Mouse (Mus musculus) embryonic facial prominence, embryonic 11.5 days (tissue): ENCODE data around the gene Samd15. TPM values are rescaled to one million over a fixed set of nuclear protein-coding genes. Genes with fewer than 3 reads are reported as not detected.
A peak's percentile ranks its signal among the peaks of the same experiment; 100 is the strongest.
"Not testable (repeated sequence)": the region's sequence is repeated elsewhere in the genome, so short reads cannot be mapped to it uniquely, and the experiment has no call there.

Experiments used
- ATAC-seq: fragments of 200-750 bp; cut with Nextera tagmentation; replicated peaks from 2 replicates; pipeline ENCODE4 v1.8.0; 2017; ENCODE audit warnings: low read depth; ENCODE audit not compliant: insufficient number of reproducible peaks, low FRiP score, low TSS enrichment
- DNase-seq: peaks from one replicate; pipeline ENCODE4 v3.0.0-alpha.2; 2015; ENCODE audit warnings: low spot score
- H3K27ac ChIP-seq: fragments of 300-500 bp; sonication (generic); replicated peaks from 2 replicates; pipeline ENCODE4 v1.5.1; 2014; ENCODE audit warnings: mild to moderate bottlenecking, low read depth, low read length, control low read depth
- H3K27me3 ChIP-seq: fragments of 300-500 bp; sonication (generic); 2 replicates; pipeline ENCODE4 v1.6.1; 2014; ENCODE audit warnings: mild to moderate bottlenecking, low read length, moderate library complexity, mixed read lengths; ENCODE audit not compliant: control insufficient read depth, insufficient read depth
- H3K36me3 ChIP-seq: fragments of 300-500 bp; sonication (generic); replicated peaks from 2 replicates; pipeline ENCODE4 v1.6.1; 2014; ENCODE audit warnings: low read depth, mild to moderate bottlenecking, low read length, moderate library complexity, mixed read lengths; ENCODE audit not compliant: control insufficient read depth, insufficient read depth
- H3K4me1 ChIP-seq: fragments of 300-500 bp; sonication (generic); 2 replicates; pipeline ENCODE4 v1.6.1; 2014; ENCODE audit warnings: low read length, mixed read lengths; ENCODE audit not compliant: control insufficient read depth, insufficient read depth
- H3K4me2 ChIP-seq: fragments of 300-500 bp; sonication (generic); 2 replicates; pipeline ENCODE4 v1.6.1; 2014; ENCODE audit warnings: low read depth, mild to moderate bottlenecking, control low read depth, low read length, moderate library complexity
- H3K4me3 ChIP-seq: fragments of 300-500 bp; sonication (generic); 2 replicates; pipeline ENCODE4 v1.5.1; 2014; ENCODE audit warnings: low read depth, low read length, control low read depth
- H3K9ac ChIP-seq: fragments of 300-500 bp; sonication (generic); replicated peaks from 2 replicates; pipeline ENCODE4 v1.6.1; 2014; ENCODE audit warnings: mild to moderate bottlenecking, control low read depth, low read length
- H3K9me3 ChIP-seq: fragments of 300-500 bp; sonication (generic); replicated peaks from 2 replicates; pipeline ENCODE4 v1.6.1; 2016; ENCODE audit warnings: mild to moderate bottlenecking, low read length, inconsistent platforms, mixed read lengths; ENCODE audit not compliant: control insufficient read depth
- WGBS: fragments of 180-500 bp; shearing (Covaris S2); extraction: QIAGEN DNeasy Blood & Tissue Kit; methylation state at CpG from one replicate; pipeline ENCODE4 v1.1.7; 2014; 5-methylcytosine and 5-hydroxymethylcytosine counted together
- polyA plus RNA-seq: library from polyadenylated mRNA; unstranded; fragments of >200 nt; fragmentation: Nextera tagmentation; extraction: Ambion mirVana; gene quantifications from 2 replicates; pipeline ENCODE4 v1.2.1, GENCODE M21; 2014

The Samd15 gene
- 0.81 and 1.4 TPM in 2 replicates for polyA plus RNA-seq

- ATAC-seq (no peak; the same call in 1 of the 2 replicates), DNase-seq (peak; percentile 46)
- H3K4me3 ChIP-seq, result peak within 1 kb of the TSS; percentile 76
- H3K9ac ChIP-seq, result peak within 1 kb of the TSS; percentile 84
- H3K36me3 ChIP-seq, result no peaks in the 10 kb centered on the region
- H3K27ac ChIP-seq, result peak within 1 kb of the TSS; percentile 44; the same call in 1 of the 2 replicates
- no peaks in the 10 kb centered on the region for H3K4me1 ChIP-seq
- no peaks in the 10 kb centered on the region for H3K27me3 ChIP-seq
- under 1% methylated on average over 36 of the region's 38 CpGs for WGBS
- H3K4me2 ChIP-seq, result peak within 1 kb of the TSS; percentile 91
- H3K9me3 ChIP-seq, result no peaks in the 10 kb centered on the region
Observed at GRCm38 (mm10) chr12:87199206-87199972, at the start of gene Samd15. TSS of gene Samd15 (plus strand) at chr12:87199723.

- H3K9me3 ChIP-seq, H3K4me3 ChIP-seq, H3K9ac ChIP-seq, DNase-seq, H3K4me2 ChIP-seq, H3K27me3 ChIP-seq, ATAC-seq, H3K27ac ChIP-seq, H3K36me3 ChIP-seq, H3K4me1 ChIP-seq: not testable (repeated sequence)
- WGBS, result 91% methylated on average over 4 of the region's 4 CpGs
Observed at GRCm38 (mm10) chr12:87154448-87154847, 45.1 kb upstream of the Samd15 start.

- Histone ChIP-seq H3K9ac (no peak overlapping the region), H3K27me3 (no peaks in the 10 kb centered on the region), H3K4me1 (no peaks in the 10 kb centered on the region), H3K4me2 (no peak overlapping the region), H3K27ac (no peak overlapping the region), H3K4me3 (no peak overlapping the region), H3K36me3 (no peaks in the 10 kb centered on the region), H3K9me3 (no peaks in the 10 kb centered on the region)
- DNase-seq, result no peak
- no peak for ATAC-seq
- 44% methylated on average over 4 of the region's 4 CpGs for WGBS
Observed at GRCm38 (mm10) chr12:87157361-87157760, 42.2 kb upstream of the Samd15 start.

GRCm38 (mm10) chr12:87158099-87158498 is 41.4 kb upstream of the Samd15 start:
- WGBS, result 69% methylated on average over 7 of the region's 7 CpGs
- Histone ChIP-seq H3K9ac (no peak overlapping the region), H3K27ac (no peak overlapping the region), H3K9me3 (no peaks in the 10 kb centered on the region), H3K4me1 (no peaks in the 10 kb centered on the region), H3K4me2 (no peak overlapping the region), H3K4me3 (no peak overlapping the region), H3K27me3 (no peaks in the 10 kb centered on the region), H3K36me3 (no peaks in the 10 kb centered on the region)
- ATAC-seq, result no peak
- no peak for DNase-seq

- ATAC-seq, result no peak
- WGBS, result 88% methylated on average over 1 of the region's 1 CpGs
Observed at GRCm38 (mm10) chr12:87160310-87160709, 39.2 kb upstream of the Samd15 start.

GRCm38 (mm10) chr12:87160815-87161214 is 38.7 kb upstream of the Samd15 start:
- Histone ChIP-seq H3K4me3 (no peak overlapping the region), H3K4me2 (no peak overlapping the region), H3K27me3 (no peaks in the 10 kb centered on the region), H3K4me1 (no peaks in the 10 kb centered on the region), H3K9ac (no peak overlapping the region), H3K27ac (no peak overlapping the region), H3K9me3 (no peaks in the 10 kb centered on the region), H3K36me3 (no peaks in the 10 kb centered on the region)
- 94% methylated on average over 5 of the region's 5 CpGs for WGBS
- ATAC-seq (no peak), DNase-seq (no peak)

More at GRCm38 (mm10) chr12:87160310-87160709, 39.2 kb upstream of the Samd15 start:
- no peaks in the 10 kb centered on the region for H3K4me1 ChIP-seq
- no peak overlapping the region for H3K9ac ChIP-seq
- no peak overlapping the region for H3K4me2 ChIP-seq
- H3K36me3 ChIP-seq, result no peaks in the 10 kb centered on the region
- no peak overlapping the region for H3K27ac ChIP-seq
- H3K27me3 ChIP-seq, result no peaks in the 10 kb centered on the region
- no peak for DNase-seq
- no peaks in the 10 kb centered on the region for H3K9me3 ChIP-seq
- H3K4me3 ChIP-seq, result no peak overlapping the region

- Histone ChIP-seq H3K27me3 (no peaks in the 10 kb centered on the region), H3K27ac (peak overlapping the region; percentile 60; the same call in 1 of the 2 replicates), H3K9ac (no peak overlapping the region), H3K4me3 (no peak overlapping the region), H3K9me3 (no peaks in the 10 kb centered on the region), H3K4me2 (no peak overlapping the region), H3K4me1 (no peaks in the 10 kb centered on the region), H3K36me3 (no peaks in the 10 kb centered on the region)
- 49% methylated on average over 4 of the region's 4 CpGs for WGBS
- DNase-seq (peak; percentile 83), ATAC-seq (peak; percentile 71; the same call in 1 of the 2 replicates)
Observed at GRCm38 (mm10) chr12:87175194-87175946, 24.2 kb upstream of the Samd15 start.

GRCm38 (mm10) chr12:87177631-87178030 is 21.9 kb upstream of the Samd15 start:
- no peak for DNase-seq
- WGBS, result 92% methylated on average over 4 of the region's 4 CpGs
- H3K27ac ChIP-seq, result no peak overlapping the region
- no peaks in the 10 kb centered on the region for H3K27me3 ChIP-seq
- no peaks in the 10 kb centered on the region for H3K36me3 ChIP-seq
- no peak overlapping the region for H3K9ac ChIP-seq
- H3K4me1 ChIP-seq, result no peaks in the 10 kb centered on the region
- no peak for ATAC-seq
- no peak overlapping the region for H3K4me2 ChIP-seq
- no peak overlapping the region for H3K4me3 ChIP-seq
- no peaks in the 10 kb centered on the region for H3K9me3 ChIP-seq
